Mouse (Mus musculus): ENCODE results near the gene Pygm. TPM values are rescaled to one million over a fixed set of nuclear protein-coding genes. Genes with fewer than 3 reads are reported as not detected.

The Pygm gene
- polyA plus RNA-seq, 1 experiment from 2014 or later: 2.5 TPM

GRCm38 (mm10) chr19:6381238-6381637 is 3.0 kb upstream of the Pygm start:
- no peak for ATAC-seq

GRCm38 (mm10) chr19:6382323-6382924 is 1.8 kb upstream of the Pygm start:
- Histone ChIP-seq H3K4me2 (ENCODE audit: low read depth, low read length) (no peak overlapping the region), H3K27me3 (ENCODE audit: insufficient read depth, low read length) (no peaks in the 10 kb centered on the region), H3K36me3 (replicated peaks; ENCODE audit: insufficient read depth, low read length) (peaks cover 15% of the 10 kb centered on the region), H3K9ac (replicated peaks) (no peak overlapping the region), H3K9me3 (ENCODE audit: low read length) (no peaks in the 10 kb centered on the region), H3K4me3 (ENCODE audit: low read depth, low read length) (no peak overlapping the region), H3K4me1 (ENCODE audit: insufficient read depth) (0 out of 2 replicates have a peak, but pooled peaks cover 7% of the 10 kb centered on the region), H3K27ac (ENCODE audit: low read depth) (no peak overlapping the region)
- DNase-seq (no peak), ATAC-seq (no peak)
- 49% methylated on average over 4 of the region's 4 CpGs for WGBS (ENCODE audit: insufficient replicate concordance)
- no peak for TF ChIP-seq CTCF (IDR thresholded peaks at IDR 0.05; ENCODE audit: low read depth)
- no peak for TF ChIP-seq EP300 (IDR thresholded peaks at IDR 0.05; ENCODE audit: low read depth)

More at GRCm38 (mm10) chr19:6381238-6381637, 3.0 kb upstream of the Pygm start:
- Histone ChIP-seq H3K27me3 (ENCODE audit: insufficient read depth, low read length) (no peaks in the 10 kb centered on the region), H3K4me2 (ENCODE audit: low read depth, low read length) (no peak overlapping the region), H3K9ac (replicated peaks) (no peak overlapping the region), H3K4me3 (ENCODE audit: low read depth, low read length) (no peak overlapping the region), H3K4me1 (ENCODE audit: insufficient read depth) (0 out of 2 replicates have a peak, but pooled peaks cover 7% of the 10 kb centered on the region), H3K36me3 (replicated peaks; ENCODE audit: insufficient read depth, low read length) (peaks cover 27% of the 10 kb centered on the region), H3K27ac (ENCODE audit: low read depth) (no peak overlapping the region), H3K9me3 (ENCODE audit: low read length) (no peaks in the 10 kb centered on the region)
- 84% methylated on average over 5 of the region's 5 CpGs for WGBS (ENCODE audit: insufficient replicate concordance)
- no peak for DNase-seq
- TF ChIP-seq CTCF (IDR thresholded peaks at IDR 0.05; ENCODE audit: low read depth) (no peak), EP300 (IDR thresholded peaks at IDR 0.05; ENCODE audit: low read depth) (no peak)

- 36% methylated on average over 5 of the region's 5 CpGs for WGBS (ENCODE audit: insufficient replicate concordance)
- H3K9me3 ChIP-seq (ENCODE audit: low read length): no peaks in the 10 kb centered on the region
- peaks cover 4% of the 10 kb centered on the region for H3K36me3 ChIP-seq (replicated peaks; ENCODE audit: insufficient read depth, low read length)
- TF ChIP-seq CTCF (IDR thresholded peaks at IDR 0.05; ENCODE audit: low read depth) (no peak), EP300 (IDR thresholded peaks at IDR 0.05; ENCODE audit: low read depth) (no peak)
- no peak overlapping the region for H3K9ac ChIP-seq (replicated peaks)
- no peak overlapping the region for H3K4me2 ChIP-seq (ENCODE audit: low read depth, low read length)
- H3K4me1 ChIP-seq (ENCODE audit: insufficient read depth): 0 out of 2 replicates have a peak, but pooled peaks cover 7% of the 10 kb centered on the region
- no peak overlapping the region for H3K27ac ChIP-seq (ENCODE audit: low read depth)
- DNase-seq (no peak), ATAC-seq (no peak)
- no peaks in the 10 kb centered on the region for H3K27me3 ChIP-seq (ENCODE audit: insufficient read depth, low read length)
- no peak overlapping the region for H3K4me3 ChIP-seq (ENCODE audit: low read depth, low read length)
These were observed 729 bp upstream of the Pygm start for GRCm38 (mm10) chr19:6383470-6383869.

GRCm38 (mm10) chr19:6384954-6385353 is 755 bp downstream of the Pygm start:
- H3K9me3 ChIP-seq (ENCODE audit: low read length): no peaks in the 10 kb centered on the region
- TF ChIP-seq EP300 (IDR thresholded peaks at IDR 0.05; ENCODE audit: low read depth) (no peak), CTCF (IDR thresholded peaks at IDR 0.05; ENCODE audit: low read depth) (no peak)
- 61% methylated on average over 11 of the region's 11 CpGs for WGBS (ENCODE audit: insufficient replicate concordance)
- no peak overlapping the region for H3K27ac ChIP-seq (ENCODE audit: low read depth)
- ATAC-seq: no peak
- H3K36me3 ChIP-seq (replicated peaks; ENCODE audit: insufficient read depth, low read length): no peaks in the 10 kb centered on the region
- no peak overlapping the region for H3K4me2 ChIP-seq (ENCODE audit: low read depth, low read length)
- no peak overlapping the region for H3K4me3 ChIP-seq (ENCODE audit: low read depth, low read length)
- no peak overlapping the region for H3K9ac ChIP-seq (replicated peaks)
- no peak for DNase-seq
- H3K4me1 ChIP-seq (ENCODE audit: insufficient read depth): peaks cover 15% of the 10 kb centered on the region
- H3K27me3 ChIP-seq (ENCODE audit: insufficient read depth, low read length): no peaks in the 10 kb centered on the region

GRCm38 (mm10) chr19:6385419-6385818 is 1.2 kb downstream of the Pygm start:
- Histone ChIP-seq H3K9ac (replicated peaks) (no peak overlapping the region), H3K27me3 (ENCODE audit: insufficient read depth, low read length) (no peaks in the 10 kb centered on the region), H3K4me3 (ENCODE audit: low read depth, low read length) (no peak overlapping the region), H3K4me1 (ENCODE audit: insufficient read depth) (peaks cover 20% of the 10 kb centered on the region), H3K4me2 (ENCODE audit: low read depth, low read length) (no peak overlapping the region), H3K9me3 (ENCODE audit: low read length) (no peaks in the 10 kb centered on the region), H3K27ac (ENCODE audit: low read depth) (no peak overlapping the region), H3K36me3 (replicated peaks; ENCODE audit: insufficient read depth, low read length) (no peaks in the 10 kb centered on the region)
- TF ChIP-seq CTCF (IDR thresholded peaks at IDR 0.05; ENCODE audit: low read depth): no peak
- TF ChIP-seq EP300 (IDR thresholded peaks at IDR 0.05; ENCODE audit: low read depth): no peak
- WGBS (ENCODE audit: insufficient replicate concordance): 68% methylated on average over 5 of the region's 5 CpGs
- DNase-seq: no peak
- ATAC-seq: no peak

GRCm38 (mm10) chr19:6385821-6386220 is 1.6 kb downstream of the Pygm start:
- no peaks in the 10 kb centered on the region for H3K36me3 ChIP-seq (replicated peaks; ENCODE audit: insufficient read depth, low read length)
- H3K4me3 ChIP-seq (ENCODE audit: low read depth, low read length): no peak overlapping the region
- no peak overlapping the region for H3K27ac ChIP-seq (ENCODE audit: low read depth)
- no peak overlapping the region for H3K4me2 ChIP-seq (ENCODE audit: low read depth, low read length)
- no peak overlapping the region for H3K9ac ChIP-seq (replicated peaks)
- H3K9me3 ChIP-seq (ENCODE audit: low read length): no peaks in the 10 kb centered on the region
- no peak for DNase-seq
- WGBS (ENCODE audit: insufficient replicate concordance): 80% methylated on average over 7 of the region's 7 CpGs
- no peak for ATAC-seq
- TF ChIP-seq EP300 (IDR thresholded peaks at IDR 0.05; ENCODE audit: low read depth): no peak
- TF ChIP-seq CTCF (IDR thresholded peaks at IDR 0.05; ENCODE audit: low read depth): no peak
- H3K27me3 ChIP-seq (ENCODE audit: insufficient read depth, low read length): no peaks in the 10 kb centered on the region
- peaks cover 23% of the 10 kb centered on the region for H3K4me1 ChIP-seq (ENCODE audit: insufficient read depth)
